Mouse (Mus musculus) liver, embryonic 14.5 days (tissue): Measurements from ENCODE around the gene Gm5737.

Experiments
- CTCF ChIP-seq: IDR thresholded peaks from 2 replicates; pipeline ENCODE4 v1.5.1; 2016; ENCODE audit warnings: antibody characterized with exemption, low read depth, control low read depth
- EP300 ChIP-seq: IDR thresholded peaks from 2 replicates; pipeline ENCODE4 v1.6.1; 2016; ENCODE audit warnings: antibody characterized with exemption, low read depth

- no peak for TF ChIP-seq EP300
- TF ChIP-seq CTCF = no peak
These were observed 50.5 kb downstream of the Gm5737 start for GRCm38 (mm10) chr7:120862626-120863025.
